Mouse (Mus musculus): ENCODE measurements at regions not wholly inside any gene's neighbourhood (a gene's known extent, or its start where the extent isn't known, plus 50 kb on each side); places are given as distances from the start of the nearest gene placed in this dataset.

GRCm38 (mm10) chr4:87368413-87369160 lies 138.3 kb upstream of the Slc24a2 start:
- Histone ChIP-seq H3K4me1 (ENCODE audit: control insufficient read depth, insufficient read depth, low read length) (no peaks in the 10 kb centered on the region), H3K27me3 (ENCODE audit: control insufficient read depth, insufficient read depth, low read length, poor library complexity, severe bottlenecking) (no peaks in the 10 kb centered on the region), H3K9ac (ENCODE audit: low read depth, poor library complexity, severe bottlenecking) (peak overlapping the region; percentile 71), H3K36me3 (ENCODE audit: control insufficient read depth, insufficient read depth, low read length, poor library complexity, severe bottlenecking) (no peaks in the 10 kb centered on the region), H3K9me3 (replicated peaks; ENCODE audit: control insufficient read depth, insufficient read depth, low read length, poor library complexity, severe bottlenecking) (no peaks in the 10 kb centered on the region), H3K27ac (ENCODE audit: insufficient read depth, low read length) (no peak overlapping the region), H3K4me3 (ENCODE audit: low read depth, low read length) (peak overlapping the region; percentile 57)
- no peak for TF ChIP-seq EP300 (IDR thresholded peaks at IDR 0.05; ENCODE audit: insufficient read depth, low read depth, low read length)
- TF ChIP-seq POLR2A (IDR thresholded peaks at IDR 0.05; ENCODE audit: insufficient read depth, low read length) = no peak
- TF ChIP-seq CTCF (IDR thresholded peaks at IDR 0.05; ENCODE audit: low read depth, low read length) = peak; percentile 50

DNA sequence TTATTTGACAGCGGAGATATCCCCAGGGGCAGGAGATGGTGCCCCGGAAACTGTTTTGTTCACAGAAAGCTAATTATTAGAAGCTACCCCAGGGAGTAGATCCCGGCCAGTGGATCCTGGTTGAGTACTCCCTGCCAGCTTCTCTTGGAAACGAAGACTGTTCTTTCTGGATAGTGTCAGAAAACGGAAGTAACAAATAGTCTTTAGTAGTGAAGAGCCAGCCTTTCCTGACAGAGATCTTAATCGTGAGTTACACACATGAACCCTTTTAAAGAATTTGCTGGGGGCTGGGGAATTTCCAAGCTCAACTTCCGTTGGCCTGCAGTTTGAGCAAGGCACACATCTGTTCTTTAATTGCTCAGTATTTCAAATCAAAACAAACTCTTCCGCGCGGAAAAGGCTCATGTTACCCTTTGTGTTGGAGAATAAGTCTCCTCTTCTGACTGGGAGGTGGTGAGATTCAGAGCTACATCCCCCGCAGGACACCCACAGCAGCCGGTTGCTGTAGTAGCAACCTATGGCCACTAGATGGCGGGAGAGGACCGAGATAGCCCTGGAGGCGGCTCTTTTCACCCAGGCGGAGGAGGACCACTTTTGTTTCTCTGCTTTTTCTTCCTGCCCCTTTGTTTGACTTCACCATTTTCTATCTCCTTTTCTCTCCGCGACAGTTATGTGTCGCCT lies 137.6 kb upstream of the Slc24a2 start:
- Histone ChIP-seq H3K4me1 (ENCODE audit: control insufficient read depth, insufficient read depth, low read length) (no peaks in the 10 kb centered on the region), H3K9me3 (replicated peaks; ENCODE audit: control insufficient read depth, insufficient read depth, low read length, poor library complexity, severe bottlenecking) (no peaks in the 10 kb centered on the region), H3K4me3 (ENCODE audit: low read depth, low read length) (peak overlapping the region; percentile 57), H3K36me3 (ENCODE audit: control insufficient read depth, insufficient read depth, low read length, poor library complexity, severe bottlenecking) (no peaks in the 10 kb centered on the region), H3K27ac (ENCODE audit: insufficient read depth, low read length) (no peak overlapping the region), H3K9ac (ENCODE audit: low read depth, poor library complexity, severe bottlenecking) (peak overlapping the region; percentile 71), H3K27me3 (ENCODE audit: control insufficient read depth, insufficient read depth, low read length, poor library complexity, severe bottlenecking) (no peaks in the 10 kb centered on the region)
- TF ChIP-seq POLR2A (IDR thresholded peaks at IDR 0.05; ENCODE audit: insufficient read depth, low read length) (no peak), EP300 (IDR thresholded peaks at IDR 0.05; ENCODE audit: insufficient read depth, low read depth, low read length) (no peak), CTCF (IDR thresholded peaks at IDR 0.05; ENCODE audit: low read depth, low read length) (peak; percentile 81)

DNA sequence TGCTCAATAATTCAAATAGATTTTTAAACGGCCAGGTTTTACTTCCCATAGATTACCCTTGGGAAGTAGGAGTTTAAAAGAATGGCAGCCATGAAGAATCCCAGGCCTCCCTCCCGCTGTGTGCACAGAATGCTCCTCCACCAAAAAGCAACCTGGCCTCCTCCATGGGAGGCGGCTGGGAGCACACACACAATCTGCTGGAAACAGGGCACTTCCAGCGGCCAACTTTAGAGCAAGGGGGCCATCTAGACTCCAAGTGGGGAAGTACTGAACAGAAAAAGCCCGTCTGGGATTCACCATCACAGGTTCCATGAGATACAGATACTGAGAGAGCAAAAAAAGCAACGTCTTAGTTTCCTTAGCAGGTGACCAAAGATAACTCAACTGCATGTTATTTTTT lies 131.9 kb upstream of the Slc24a2 start:
- no peaks in the 10 kb centered on the region for H3K36me3 ChIP-seq (ENCODE audit: control insufficient read depth, insufficient read depth, low read length, poor library complexity, severe bottlenecking)
- no peak overlapping the region for H3K27ac ChIP-seq (ENCODE audit: insufficient read depth, low read length)
- no peaks in the 10 kb centered on the region for H3K9me3 ChIP-seq (replicated peaks; ENCODE audit: control insufficient read depth, insufficient read depth, low read length, poor library complexity, severe bottlenecking)
- no peak overlapping the region for H3K4me3 ChIP-seq (ENCODE audit: low read depth, low read length)
- no peaks in the 10 kb centered on the region for H3K27me3 ChIP-seq (ENCODE audit: control insufficient read depth, insufficient read depth, low read length, poor library complexity, severe bottlenecking)
- no peak for TF ChIP-seq EP300 (IDR thresholded peaks at IDR 0.05; ENCODE audit: insufficient read depth, low read depth, low read length)
- peak; percentile 24 for TF ChIP-seq CTCF (IDR thresholded peaks at IDR 0.05; ENCODE audit: low read depth, low read length)
- TF ChIP-seq POLR2A (IDR thresholded peaks at IDR 0.05; ENCODE audit: insufficient read depth, low read length) = no peak
- H3K9ac ChIP-seq (ENCODE audit: low read depth, poor library complexity, severe bottlenecking) = no peak overlapping the region
- no peaks in the 10 kb centered on the region for H3K4me1 ChIP-seq (ENCODE audit: control insufficient read depth, insufficient read depth, low read length)

GRCm38 (mm10) chr4:87359483-87359882 lies 129.2 kb upstream of the Slc24a2 start:
- peak; percentile 50 for TF ChIP-seq CTCF (IDR thresholded peaks at IDR 0.05; ENCODE audit: low read depth, low read length)
- TF ChIP-seq POLR2A (IDR thresholded peaks at IDR 0.05; ENCODE audit: insufficient read depth, low read length) = no peak
- Histone ChIP-seq H3K27me3 (ENCODE audit: control insufficient read depth, insufficient read depth, low read length, poor library complexity, severe bottlenecking) (no peaks in the 10 kb centered on the region), H3K4me1 (ENCODE audit: control insufficient read depth, insufficient read depth, low read length) (no peaks in the 10 kb centered on the region), H3K9me3 (replicated peaks; ENCODE audit: control insufficient read depth, insufficient read depth, low read length, poor library complexity, severe bottlenecking) (no peaks in the 10 kb centered on the region), H3K9ac (ENCODE audit: low read depth, poor library complexity, severe bottlenecking) (no peak overlapping the region), H3K4me3 (ENCODE audit: low read depth, low read length) (no peak overlapping the region), H3K27ac (ENCODE audit: insufficient read depth, low read length) (no peak overlapping the region), H3K36me3 (ENCODE audit: control insufficient read depth, insufficient read depth, low read length, poor library complexity, severe bottlenecking) (no peaks in the 10 kb centered on the region)

- Histone ChIP-seq H3K27me3 (ENCODE audit: control insufficient read depth, insufficient read depth, low read length, poor library complexity, severe bottlenecking) (no peaks in the 10 kb centered on the region), H3K4me3 (ENCODE audit: low read depth, low read length) (no peak overlapping the region), H3K27ac (ENCODE audit: insufficient read depth, low read length) (no peak overlapping the region), H3K9me3 (replicated peaks; ENCODE audit: control insufficient read depth, insufficient read depth, low read length, poor library complexity, severe bottlenecking) (no peaks in the 10 kb centered on the region), H3K4me1 (ENCODE audit: control insufficient read depth, insufficient read depth, low read length) (no peaks in the 10 kb centered on the region), H3K9ac (ENCODE audit: low read depth, poor library complexity, severe bottlenecking) (no peak overlapping the region), H3K36me3 (ENCODE audit: control insufficient read depth, insufficient read depth, low read length, poor library complexity, severe bottlenecking) (no peaks in the 10 kb centered on the region)
- TF ChIP-seq CTCF (IDR thresholded peaks at IDR 0.05; ENCODE audit: low read depth, low read length) (no peak), EP300 (IDR thresholded peaks at IDR 0.05; ENCODE audit: insufficient read depth, low read depth, low read length) (no peak), POLR2A (IDR thresholded peaks at IDR 0.05; ENCODE audit: insufficient read depth, low read length) (no peak)
Observed at GRCm38 (mm10) chr4:87359004-87359403, 128.7 kb upstream of the Slc24a2 start.

GRCm38 (mm10) chr4:87332968-87333367 lies 102.7 kb upstream of the Slc24a2 start:
- no peak overlapping the region for H3K27ac ChIP-seq (ENCODE audit: insufficient read depth, low read length)

More at GRCm38 (mm10) chr4:87332968-87333367, 102.7 kb upstream of the Slc24a2 start:
- no peak overlapping the region for H3K4me3 ChIP-seq (ENCODE audit: low read depth, low read length)
- no peak overlapping the region for H3K9ac ChIP-seq (ENCODE audit: low read depth, poor library complexity, severe bottlenecking)
- no peaks in the 10 kb centered on the region for H3K27me3 ChIP-seq (ENCODE audit: control insufficient read depth, insufficient read depth, low read length, poor library complexity, severe bottlenecking)
- H3K9me3 ChIP-seq (replicated peaks; ENCODE audit: control insufficient read depth, insufficient read depth, low read length, poor library complexity, severe bottlenecking) = no peaks in the 10 kb centered on the region
- no peak for TF ChIP-seq EP300 (IDR thresholded peaks at IDR 0.05; ENCODE audit: insufficient read depth, low read depth, low read length)
- TF ChIP-seq CTCF (IDR thresholded peaks at IDR 0.05; ENCODE audit: low read depth, low read length) = no peak
- no peak for TF ChIP-seq POLR2A (IDR thresholded peaks at IDR 0.05; ENCODE audit: insufficient read depth, low read length)
- no peaks in the 10 kb centered on the region for H3K4me1 ChIP-seq (ENCODE audit: control insufficient read depth, insufficient read depth, low read length)
- H3K36me3 ChIP-seq (ENCODE audit: control insufficient read depth, insufficient read depth, low read length, poor library complexity, severe bottlenecking) = no peaks in the 10 kb centered on the region

Data from ES-Bruce4 (cell line).